Mouse (Mus musculus): ENCODE measurements around the gene Peg3. TPM values are rescaled to one million over a fixed set of nuclear protein-coding genes. Genes with fewer than 3 reads are reported as not detected.

The Peg3 gene
- polyA plus RNA-seq, 1 experiment from 2014 or later: 134 TPM

- WGBS: 12% methylated on average over 32 of the region's 32 CpGs
- Histone ChIP-seq H3K4me1 (ENCODE audit: control insufficient read depth, insufficient read depth, low read length) (no peaks in the 10 kb centered on the region), H3K36me3 (ENCODE audit: control insufficient read depth, insufficient read depth, low read length) (no peaks in the 10 kb centered on the region), H3K9me3 (ENCODE audit: control insufficient read depth, low read length) (no peaks in the 10 kb centered on the region), H3K9ac (replicated peaks; ENCODE audit: low read depth, low read length) (0 out of 2 replicates have a peak within 1 kb of the TSS, but pooled peaks have one; percentile 26), H3K27me3 (ENCODE audit: control insufficient read depth, insufficient read depth, low read length) (no peaks in the 10 kb centered on the region), H3K4me3 (ENCODE audit: low read depth, low read length) (peak within 1 kb of the TSS; percentile 36), H3K27ac (ENCODE audit: low read depth, low read length) (no peak within 1 kb of the TSS), H3K4me2 (ENCODE audit: low read depth, low read length) (peak within 1 kb of the TSS; percentile 58)
- ATAC-seq (ENCODE audit: low read depth): peak; percentile 100
These were observed 33.8 kb downstream of the Peg3 start, which contains the start of gene Zim1 for GRCm38 (mm10) chr7:6696241-6697045. Gene Zim1, minus strand, starts transcription at chr7:6696450.

GRCm38 (mm10) chr7:6685511-6685910 is 44.7 kb downstream of the Peg3 start:
- Histone ChIP-seq H3K9ac (replicated peaks; ENCODE audit: low read depth, low read length) (no peak overlapping the region), H3K27ac (ENCODE audit: low read depth, low read length) (no peak overlapping the region), H3K27me3 (ENCODE audit: control insufficient read depth, insufficient read depth, low read length) (no peaks in the 10 kb centered on the region), H3K4me1 (ENCODE audit: control insufficient read depth, insufficient read depth, low read length) (no peaks in the 10 kb centered on the region), H3K4me3 (ENCODE audit: low read depth, low read length) (no peak overlapping the region), H3K9me3 (ENCODE audit: control insufficient read depth, low read length) (no peaks in the 10 kb centered on the region), H3K4me2 (ENCODE audit: low read depth, low read length) (no peak overlapping the region), H3K36me3 (ENCODE audit: control insufficient read depth, insufficient read depth, low read length) (no peaks in the 10 kb centered on the region)
- WGBS: 91% methylated on average over 6 of the region's 6 CpGs
- no peak for ATAC-seq (ENCODE audit: low read depth)

DNA sequence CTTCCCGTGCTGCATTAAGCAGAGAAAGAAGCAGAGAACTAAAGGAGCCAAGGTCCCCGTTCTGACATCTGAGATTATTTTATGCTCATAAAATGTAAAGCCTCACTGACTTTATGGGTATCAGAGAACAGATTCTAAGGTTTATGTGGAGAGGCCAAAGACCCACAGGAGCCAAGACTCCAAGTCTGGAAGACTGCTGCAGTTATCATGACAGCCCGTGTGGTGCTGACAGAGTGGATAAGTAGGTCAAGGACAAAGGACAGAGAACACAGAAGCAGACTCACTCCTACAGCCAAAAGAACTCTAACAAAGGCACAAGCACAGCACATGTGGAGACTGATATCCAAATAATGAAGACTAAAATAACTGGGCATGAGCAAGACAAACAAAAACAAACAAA is 63.5 kb downstream of the Peg3 start:
- H3K4me3 ChIP-seq (ENCODE audit: low read depth, low read length): no peak overlapping the region
- no peak overlapping the region for H3K9ac ChIP-seq (replicated peaks; ENCODE audit: low read depth, low read length)
- 76% methylated on average over 3 of the region's 3 CpGs for WGBS
- H3K9me3 ChIP-seq (ENCODE audit: control insufficient read depth, low read length): no peaks in the 10 kb centered on the region
- H3K4me1 ChIP-seq (ENCODE audit: control insufficient read depth, insufficient read depth, low read length): no peaks in the 10 kb centered on the region
- no peaks in the 10 kb centered on the region for H3K36me3 ChIP-seq (ENCODE audit: control insufficient read depth, insufficient read depth, low read length)
- no peak overlapping the region for H3K4me2 ChIP-seq (ENCODE audit: low read depth, low read length)
- no peak overlapping the region for H3K27ac ChIP-seq (ENCODE audit: low read depth, low read length)
- no peak; the same call in 1 of the 2 replicates for ATAC-seq (ENCODE audit: low read depth)
- H3K27me3 ChIP-seq (ENCODE audit: control insufficient read depth, insufficient read depth, low read length): no peaks in the 10 kb centered on the region

DNA sequence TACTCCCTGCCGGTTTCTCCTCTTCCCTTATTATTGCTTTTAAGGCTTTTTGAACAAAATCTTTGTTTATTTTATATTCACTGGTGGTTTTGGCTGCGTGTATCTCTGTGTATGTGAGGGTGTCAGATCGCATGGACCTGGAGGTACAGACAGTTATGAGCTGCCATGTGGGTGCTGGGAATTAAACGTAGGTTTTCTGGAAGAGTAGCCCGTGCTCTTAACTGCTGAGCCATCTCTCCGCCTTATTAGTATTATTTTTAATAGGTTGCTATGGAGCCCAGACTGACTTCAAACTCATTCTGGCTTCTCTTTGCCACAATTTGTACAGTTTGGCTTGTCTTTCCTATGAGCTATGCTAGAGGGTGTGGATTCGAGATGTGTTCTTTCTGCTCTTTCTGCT is 66.8 kb downstream of the Peg3 start:
- H3K9me3 ChIP-seq (ENCODE audit: control insufficient read depth, low read length): no peaks in the 10 kb centered on the region
- no peak overlapping the region for H3K4me3 ChIP-seq (ENCODE audit: low read depth, low read length)
- H3K4me1 ChIP-seq (ENCODE audit: control insufficient read depth, insufficient read depth, low read length): no peaks in the 10 kb centered on the region
- H3K4me2 ChIP-seq (ENCODE audit: low read depth, low read length): no peak overlapping the region
- WGBS: 79% methylated on average over 7 of the region's 7 CpGs
- H3K27me3 ChIP-seq (ENCODE audit: control insufficient read depth, insufficient read depth, low read length): no peaks in the 10 kb centered on the region
- H3K36me3 ChIP-seq (ENCODE audit: control insufficient read depth, insufficient read depth, low read length): no peaks in the 10 kb centered on the region
- H3K9ac ChIP-seq (replicated peaks; ENCODE audit: low read depth, low read length): no peak overlapping the region
- H3K27ac ChIP-seq (ENCODE audit: low read depth, low read length): no peak overlapping the region
- no peak for ATAC-seq (ENCODE audit: low read depth)

GRCm38 (mm10) chr7:6659605-6660004 is 70.6 kb downstream of the Peg3 start:
- WGBS: 17% methylated on average over 2 of the region's 2 CpGs

GRCm38 (mm10) chr7:6658606-6659005 is 71.6 kb downstream of the Peg3 start:
- WGBS: 93% methylated on average over 7 of the region's 7 CpGs
- Histone ChIP-seq H3K4me1 (ENCODE audit: control insufficient read depth, insufficient read depth, low read length) (no peaks in the 10 kb centered on the region), H3K9me3 (ENCODE audit: control insufficient read depth, low read length) (no peaks in the 10 kb centered on the region), H3K27ac (ENCODE audit: low read depth, low read length) (no peak overlapping the region), H3K4me2 (ENCODE audit: low read depth, low read length) (no peak overlapping the region), H3K36me3 (ENCODE audit: control insufficient read depth, insufficient read depth, low read length) (no peaks in the 10 kb centered on the region), H3K27me3 (ENCODE audit: control insufficient read depth, insufficient read depth, low read length) (no peaks in the 10 kb centered on the region), H3K9ac (replicated peaks; ENCODE audit: low read depth, low read length) (no peak overlapping the region), H3K4me3 (ENCODE audit: low read depth, low read length) (no peak overlapping the region)
- ATAC-seq (ENCODE audit: low read depth): no peak

More at GRCm38 (mm10) chr7:6659605-6660004, 70.6 kb downstream of the Peg3 start:
- no peak overlapping the region for H3K4me2 ChIP-seq (ENCODE audit: low read depth, low read length)
- H3K9me3 ChIP-seq (ENCODE audit: control insufficient read depth, low read length): no peaks in the 10 kb centered on the region
- H3K27ac ChIP-seq (ENCODE audit: low read depth, low read length): no peak overlapping the region
- ATAC-seq (ENCODE audit: low read depth): peak; percentile 68; the same call in 1 of the 2 replicates
- H3K27me3 ChIP-seq (ENCODE audit: control insufficient read depth, insufficient read depth, low read length): no peaks in the 10 kb centered on the region
- no peaks in the 10 kb centered on the region for H3K4me1 ChIP-seq (ENCODE audit: control insufficient read depth, insufficient read depth, low read length)
- no peaks in the 10 kb centered on the region for H3K36me3 ChIP-seq (ENCODE audit: control insufficient read depth, insufficient read depth, low read length)
- no peak overlapping the region for H3K9ac ChIP-seq (replicated peaks; ENCODE audit: low read depth, low read length)
- no peak overlapping the region for H3K4me3 ChIP-seq (ENCODE audit: low read depth, low read length)

Other genes starting within 250 kb of the Peg3 start
- gene Olfr5, start 243.5 kb downstream of the Peg3 start, polyA plus RNA-seq (2014; fragmentation: Nextera tagmentation; extraction: Ambion mirVana): not detected in 2 replicates
- not detected in 2 replicates for gene Olfr1347, start 230.7 kb downstream of the Peg3 start, polyA plus RNA-seq (2014; fragmentation: Nextera tagmentation; extraction: Ambion mirVana)
- gene Olfr1348, start 221.7 kb downstream of the Peg3 start, polyA plus RNA-seq (2014; fragmentation: Nextera tagmentation; extraction: Ambion mirVana): not detected in 2 replicates
- not detected in 2 replicates for gene Olfr1349, start 207.5 kb downstream of the Peg3 start, polyA plus RNA-seq (2014; fragmentation: Nextera tagmentation; extraction: Ambion mirVana)
- gene Olfr1350, start 165.6 kb downstream of the Peg3 start, polyA plus RNA-seq (2014; fragmentation: Nextera tagmentation; extraction: Ambion mirVana): not detected in 2 replicates
- gene Zim1, start 34.0 kb downstream of the Peg3 start, polyA plus RNA-seq (2014; fragmentation: Nextera tagmentation; extraction: Ambion mirVana): 4.6 and 7.6 TPM in 2 replicates
- 30.8 and 41.5 TPM in 2 replicates for gene Usp29, start 147 bp upstream of the Peg3 start, polyA plus RNA-seq (2014; fragmentation: Nextera tagmentation; extraction: Ambion mirVana)

All from neural tube, embryonic 14.5 days (tissue).